Mouse (Mus musculus): ENCODE results near the gene Tns1.

DNA sequence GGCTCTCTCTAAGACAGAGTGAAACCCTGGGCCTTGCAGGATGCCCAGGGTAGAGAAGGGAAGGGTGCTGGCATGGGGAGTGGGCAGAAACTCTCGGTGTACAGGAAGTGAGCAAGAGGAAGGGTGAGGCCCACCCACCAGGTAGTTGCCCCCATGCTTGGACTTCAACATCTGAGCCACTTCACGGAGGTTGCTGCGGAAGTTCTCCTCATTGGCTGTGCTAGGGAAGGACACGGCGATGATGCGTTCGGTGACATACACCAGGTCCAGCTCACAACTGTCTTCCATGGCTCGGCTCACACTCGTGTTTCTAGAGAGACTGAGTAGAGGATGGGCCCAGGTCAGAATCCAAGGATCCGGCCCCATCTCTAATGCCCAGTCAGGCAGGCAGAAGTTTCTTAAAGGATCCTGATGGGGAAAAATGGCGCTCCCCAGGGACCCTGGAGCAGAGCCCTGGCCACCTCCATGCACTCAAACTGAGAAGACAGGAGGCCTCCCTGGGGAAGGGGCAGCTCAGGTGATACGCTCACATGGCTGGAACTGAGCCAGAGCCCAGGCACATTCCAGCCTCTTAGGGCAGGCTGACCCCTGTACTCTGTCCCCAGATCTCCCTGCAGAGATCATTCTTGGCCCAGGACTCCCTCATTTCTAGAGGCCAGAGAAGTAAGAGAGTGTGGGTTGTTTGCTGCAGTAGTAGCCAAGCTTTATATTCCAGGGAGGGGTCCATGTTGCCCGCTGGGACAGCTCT is 129.0 kb downstream of the Tns1 start:
- TF ChIP-seq USF1 (IDR thresholded peaks at IDR 0.05; ENCODE audit: low read depth) (no peak), MYOD1 (IDR thresholded peaks at IDR 0.05; ENCODE audit: control insufficient read depth in 1 of 3, insufficient read length in 2 of 3, low read depth in 2 of 3) (no peak), POLR2A (IDR thresholded peaks at IDR 0.05; ENCODE audit: insufficient read length, low read depth) (no peak), TCF12 (IDR thresholded peaks at IDR 0.05; ENCODE audit: insufficient read depth, poor library complexity, severe bottlenecking) (no peak), E2F4 (IDR thresholded peaks at IDR 0.05; ENCODE audit: insufficient read depth) (no peak)
